Mouse (Mus musculus) neural tube, embryonic 10.5 days (tissue): ENCODE data around the gene Mgat5.

Source experiments
- DNase-seq: peaks from one replicate; pipeline ENCODE4 v3.0.0-alpha.2; 2017; ENCODE audit warnings: low spot score; ENCODE audit errors: extremely low spot score

The Mgat5 gene

GRCm38 (mm10) chr1:127304281-127304680 lies 99.5 kb downstream of the Mgat5 start:
- DNase-seq = no peak

- no peak for DNase-seq
These were observed 100.8 kb downstream of the Mgat5 start for GRCm38 (mm10) chr1:127305582-127305981.

- no peak for DNase-seq
These were observed 101.4 kb downstream of the Mgat5 start for GRCm38 (mm10) chr1:127306024-127306771.

GRCm38 (mm10) chr1:127307361-127307760 lies 102.5 kb downstream of the Mgat5 start:
- no peak for DNase-seq

GRCm38 (mm10) chr1:127308207-127308725 lies 103.5 kb downstream of the Mgat5 start:
- no peak for DNase-seq

- no peak for DNase-seq
These were observed 104.3 kb downstream of the Mgat5 start for GRCm38 (mm10) chr1:127308989-127309701.

- no peak for DNase-seq
These were observed 105.2 kb downstream of the Mgat5 start for GRCm38 (mm10) chr1:127310011-127310410.

- DNase-seq = no peak
These were observed 105.9 kb downstream of the Mgat5 start for GRCm38 (mm10) chr1:127310703-127311102.

- no peak for DNase-seq
These were observed 109.0 kb downstream of the Mgat5 start for GRCm38 (mm10) chr1:127313652-127314350.

- no peak for DNase-seq
These were observed 111.2 kb downstream of the Mgat5 start for GRCm38 (mm10) chr1:127315763-127316627.

GRCm38 (mm10) chr1:127316651-127317050 lies 111.8 kb downstream of the Mgat5 start:
- no peak for DNase-seq

- DNase-seq = no peak
These were observed 112.7 kb downstream of the Mgat5 start for GRCm38 (mm10) chr1:127317541-127317940.

- no peak for DNase-seq
These were observed 113.7 kb downstream of the Mgat5 start for GRCm38 (mm10) chr1:127318486-127318885.

GRCm38 (mm10) chr1:127319768-127320167 lies 115.0 kb downstream of the Mgat5 start:
- no peak for DNase-seq

- DNase-seq = no peak
These were observed 116.1 kb downstream of the Mgat5 start for GRCm38 (mm10) chr1:127320956-127321355.

- DNase-seq = no peak
These were observed 116.8 kb downstream of the Mgat5 start for GRCm38 (mm10) chr1:127321638-127322037.

- no peak for DNase-seq
These were observed 117.5 kb downstream of the Mgat5 start for GRCm38 (mm10) chr1:127322169-127322805.

- DNase-seq = no peak
These were observed 120.9 kb downstream of the Mgat5 start for GRCm38 (mm10) chr1:127325601-127326198.

- DNase-seq = no peak
These were observed 123.0 kb downstream of the Mgat5 start for GRCm38 (mm10) chr1:127327773-127328172.

GRCm38 (mm10) chr1:127328354-127328875 lies 123.6 kb downstream of the Mgat5 start:
- no peak for DNase-seq
